Mouse (Mus musculus): ENCODE results near the gene Auh.

Auh gene

GRCm38 (mm10) chr13:52929209-52930171 is at the start of gene Auh:
Gene Auh (minus strand): TSS chr13:52929681.
- peak; percentile 95 for DNase-seq (ENCODE audit: inconsistent ontology term)

DNA sequence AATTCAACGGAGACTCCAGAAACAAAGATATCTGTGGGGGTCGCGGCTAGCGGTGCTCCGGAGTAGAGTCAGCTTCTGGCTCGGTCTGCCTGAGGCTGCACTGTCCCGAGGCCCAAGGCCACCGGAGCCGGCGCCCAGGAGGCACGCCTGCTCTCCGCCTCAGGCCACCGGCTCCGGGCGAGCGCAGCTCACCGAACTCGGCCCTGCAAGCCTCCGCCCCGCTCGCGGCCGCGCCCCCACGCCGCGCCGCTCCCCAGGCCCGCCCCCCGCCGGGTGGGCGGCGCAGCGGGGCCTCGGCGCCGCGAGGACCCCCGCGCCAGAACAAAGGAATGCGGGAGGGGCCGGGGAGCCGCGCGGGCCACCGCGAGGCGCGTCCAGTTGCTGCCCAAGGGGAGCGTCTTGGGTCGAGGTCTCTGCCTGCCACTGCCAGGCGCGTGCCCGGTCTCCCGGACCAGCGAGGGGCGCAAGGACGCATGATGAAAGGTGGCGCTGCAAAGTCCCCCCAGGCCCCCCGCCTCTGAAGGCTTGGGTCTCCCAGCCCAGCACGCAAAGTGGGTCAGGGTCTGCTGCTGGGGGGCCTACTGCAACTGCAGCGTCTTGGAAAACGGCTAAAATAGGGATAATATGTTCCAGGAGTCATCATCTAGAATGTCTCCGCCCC is 49.0 kb upstream of the Auh start:
- peak; percentile 64 for DNase-seq (ENCODE audit: inconsistent ontology term)

DNA sequence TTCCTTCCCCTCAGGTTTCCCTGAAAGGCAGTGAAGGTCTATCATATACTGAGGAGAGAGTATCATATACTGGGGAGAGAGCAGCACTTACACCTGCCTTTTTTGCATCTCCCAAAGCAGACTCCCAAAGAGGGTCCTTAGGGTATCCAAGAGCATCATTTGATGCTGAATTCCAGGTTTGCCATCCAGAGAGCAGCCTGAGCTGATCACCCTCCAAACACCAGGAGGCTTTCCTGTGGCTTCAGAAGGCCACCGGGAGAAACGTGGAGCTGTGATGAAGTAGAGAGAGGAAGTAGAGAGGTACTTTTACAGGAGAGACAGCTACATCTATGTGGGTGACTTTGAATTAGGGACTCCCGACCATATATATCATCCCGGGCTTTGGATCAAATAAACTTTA is 48.3 kb upstream of the Auh start:
- DNase-seq (ENCODE audit: inconsistent ontology term) = no peak

- DNase-seq (ENCODE audit: inconsistent ontology term) = no peak
Observed at GRCm38 (mm10) chr13:52977221-52977609, 47.7 kb upstream of the Auh start.

GRCm38 (mm10) chr13:52976510-52977220 is 47.2 kb upstream of the Auh start:
- peak; percentile 90 for DNase-seq (ENCODE audit: inconsistent ontology term)

DNA sequence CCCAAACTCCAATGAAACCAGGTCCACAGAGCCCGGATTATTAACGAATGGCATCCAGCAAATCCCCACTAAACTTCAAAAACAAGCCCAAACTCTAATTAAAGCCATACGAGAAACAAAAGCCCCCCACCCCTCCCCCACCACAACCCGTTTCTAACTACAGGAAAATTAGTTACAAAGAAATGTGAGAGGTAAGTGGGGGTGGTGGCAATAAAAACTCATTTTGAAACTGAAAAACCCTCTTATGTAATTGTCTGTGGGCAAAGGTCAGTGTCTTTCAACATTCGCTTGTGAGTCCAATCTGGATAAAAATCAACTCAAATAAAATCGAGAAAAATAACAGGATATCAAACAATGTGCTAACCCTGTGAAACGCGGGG is 46.6 kb upstream of the Auh start:
- DNase-seq (ENCODE audit: inconsistent ontology term) = no peak

GRCm38 (mm10) chr13:52974676-52975075 is 45.2 kb upstream of the Auh start:
- peak; percentile 51 for DNase-seq (ENCODE audit: inconsistent ontology term)

DNA sequence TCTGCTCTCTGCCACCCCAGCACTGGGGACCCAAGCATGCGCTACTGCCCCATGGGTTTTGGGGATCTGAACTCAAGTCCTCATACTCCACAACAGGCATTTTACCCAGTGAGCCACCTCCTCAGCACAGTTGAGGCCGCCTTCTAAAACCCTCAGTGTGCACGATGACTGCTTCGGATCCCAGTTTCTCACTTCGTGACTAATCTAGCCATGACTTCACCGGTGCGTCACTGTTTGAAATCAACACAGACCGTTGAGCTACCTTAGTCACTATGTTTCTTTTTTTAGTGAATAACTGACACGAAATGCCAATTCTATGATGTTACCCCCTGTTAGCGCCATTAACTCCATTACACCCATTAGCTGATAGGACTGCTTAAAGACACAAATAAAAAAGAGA is 43.9 kb upstream of the Auh start:
- no peak for DNase-seq (ENCODE audit: inconsistent ontology term)

GRCm38 (mm10) chr13:52972626-52973025 is 43.1 kb upstream of the Auh start:
- DNase-seq (ENCODE audit: inconsistent ontology term) = no peak

GRCm38 (mm10) chr13:52970876-52971275 is 41.4 kb upstream of the Auh start:
- no peak for DNase-seq (ENCODE audit: inconsistent ontology term)

GRCm38 (mm10) chr13:52962922-52963321 is 33.4 kb upstream of the Auh start:
- no peak for DNase-seq (ENCODE audit: inconsistent ontology term)

- no peak for DNase-seq (ENCODE audit: inconsistent ontology term)
Observed at GRCm38 (mm10) chr13:52962361-52962760, 32.9 kb upstream of the Auh start.

DNA sequence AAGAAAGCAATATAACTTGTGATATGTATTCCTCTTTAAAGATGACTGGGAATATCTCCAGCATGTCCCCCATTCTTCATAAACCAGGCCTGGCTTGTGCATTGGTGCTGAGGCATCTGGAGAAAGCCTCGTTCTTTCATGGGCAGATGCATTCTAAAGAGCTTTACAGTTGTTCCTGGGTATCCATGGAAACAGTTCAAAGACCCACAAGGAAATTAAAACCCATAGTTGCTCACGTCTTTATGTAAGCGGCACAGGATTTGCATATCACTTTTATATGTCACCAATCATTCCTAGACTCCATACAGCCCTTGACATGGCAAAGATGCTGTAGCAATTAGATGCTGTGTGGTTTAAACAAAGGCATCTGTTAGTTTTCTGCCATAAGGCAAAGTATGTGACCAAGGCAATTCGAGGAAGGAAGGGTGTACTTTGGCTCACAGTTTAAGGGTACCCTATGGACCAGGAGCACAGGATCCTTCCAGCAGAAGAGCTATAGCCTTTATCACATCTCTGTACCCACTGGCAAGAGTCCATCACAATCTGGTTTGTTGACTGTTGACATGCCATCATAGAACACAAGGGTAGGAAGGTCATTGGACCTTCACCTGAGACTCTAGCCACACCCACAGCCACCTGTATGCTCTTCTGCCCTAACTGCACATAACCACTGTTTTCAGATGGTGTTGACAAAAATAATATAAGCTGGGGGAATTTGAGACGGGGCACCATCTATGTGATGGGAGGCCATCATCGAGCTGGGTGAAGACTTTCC is 24.5 kb upstream of the Auh start:
- no peak for DNase-seq (ENCODE audit: inconsistent ontology term)

DNA sequence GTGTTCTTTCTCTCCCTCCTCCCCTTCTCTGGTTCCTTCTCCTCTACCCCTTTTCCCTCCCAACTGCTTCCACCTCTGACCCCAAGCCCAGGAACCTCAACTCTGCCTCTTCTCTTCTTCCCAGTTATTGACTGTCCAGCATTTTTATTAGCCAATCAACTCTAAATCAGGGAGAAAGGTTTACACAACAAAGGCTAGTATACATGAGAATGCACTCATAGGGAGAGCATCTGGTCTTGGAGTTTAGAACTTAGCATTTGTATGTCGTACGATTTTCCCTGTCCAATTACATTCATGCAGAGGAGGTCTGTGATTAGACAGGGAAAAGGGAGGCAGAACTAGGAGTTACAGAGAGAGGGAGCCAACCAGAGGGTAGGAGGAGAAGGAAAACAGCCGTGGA is 19.7 kb upstream of the Auh start:
- DNase-seq (ENCODE audit: inconsistent ontology term) = no peak

- DNase-seq (ENCODE audit: inconsistent ontology term) = no peak
Observed at GRCm38 (mm10) chr13:52947545-52947944, 18.1 kb upstream of the Auh start.

GRCm38 (mm10) chr13:52945769-52946168 is 16.3 kb upstream of the Auh start:
- no peak for DNase-seq (ENCODE audit: inconsistent ontology term)

- DNase-seq (ENCODE audit: inconsistent ontology term) = no peak
Observed at GRCm38 (mm10) chr13:52944116-52944515, 14.6 kb upstream of the Auh start.

GRCm38 (mm10) chr13:52942876-52943388 is 13.5 kb upstream of the Auh start:
- peak; percentile 79 for DNase-seq (ENCODE audit: inconsistent ontology term)

GRCm38 (mm10) chr13:52940956-52941355 is 11.5 kb upstream of the Auh start:
- no peak for DNase-seq (ENCODE audit: inconsistent ontology term)

GRCm38 (mm10) chr13:52930582-52930981 is 1.1 kb upstream of the Auh start:
- no peak for DNase-seq (ENCODE audit: inconsistent ontology term)

DNA sequence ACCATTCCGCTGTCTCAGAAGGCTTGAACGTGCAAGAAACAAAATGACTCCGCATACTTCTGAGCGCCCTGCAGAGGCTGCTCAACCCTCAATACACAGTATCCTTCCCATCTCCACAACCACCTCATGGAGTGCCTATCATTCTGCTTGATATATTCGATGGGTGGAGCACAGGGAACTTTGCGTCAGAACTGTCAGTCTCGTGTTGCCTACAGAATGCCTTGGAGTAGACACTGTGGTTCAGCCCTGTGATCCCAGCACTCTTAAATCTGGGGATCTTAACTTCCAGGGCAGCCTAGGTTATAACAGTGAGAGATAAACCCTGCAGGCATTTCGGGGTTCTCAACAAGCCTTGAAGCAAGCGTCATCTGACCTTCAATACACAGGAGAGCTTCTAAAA is 1.1 kb downstream of the Auh start:
- DNase-seq (ENCODE audit: inconsistent ontology term) = no peak

Measured in Muller cell, postnatal 12 days (primary cell).